Mouse (Mus musculus) lung, postnatal 0 days (tissue): Measurements from ENCODE around the gene Krt86.

Experiments
- CTCF ChIP-seq: IDR thresholded peaks from 2 replicates; pipeline ENCODE4 v1.5.1; 2016; ENCODE audit warnings: antibody characterized with exemption, mild to moderate bottlenecking
- EP300 ChIP-seq: IDR thresholded peaks from 2 replicates; pipeline ENCODE4 v1.6.1; 2016; ENCODE audit warnings: antibody characterized with exemption, mild to moderate bottlenecking, control low read depth

DNA sequence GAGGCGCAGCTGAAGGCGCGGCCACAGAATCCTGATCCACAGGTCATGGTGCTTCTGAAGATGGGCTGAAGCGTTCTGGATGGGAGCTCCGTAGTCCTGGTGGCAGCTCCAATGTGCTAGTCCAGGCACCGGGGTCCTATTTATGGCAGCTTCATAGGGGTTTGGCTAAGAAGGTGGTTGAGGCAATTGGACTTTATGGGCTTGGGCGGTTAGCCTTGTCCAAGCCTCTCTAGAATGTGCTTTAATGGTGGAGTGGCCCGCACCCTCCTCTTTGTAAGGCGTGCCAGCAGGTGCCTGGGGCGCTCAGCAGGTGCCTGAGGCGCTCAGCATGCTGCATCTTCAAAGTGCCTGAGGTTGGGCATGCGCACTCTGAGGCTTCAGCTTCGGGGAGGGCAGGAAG, 9.6 kb upstream of the Krt86 start, which contains the start of gene Krt81:
- no peak for TF ChIP-seq CTCF
- no peak for TF ChIP-seq EP300
